Mouse (Mus musculus): Measurements from ENCODE around the gene Slc39a10. TPM values are rescaled to one million over a fixed set of nuclear protein-coding genes. Genes with fewer than 3 reads are reported as not detected.
"Not testable (repeated sequence)": the region's sequence is repeated elsewhere in the genome, so short reads cannot be mapped to it uniquely, and the experiment has no call there.

Gene Slc39a10
- polyA plus RNA-seq, 1 experiment from 2014 or later = 66.1 TPM

DNA sequence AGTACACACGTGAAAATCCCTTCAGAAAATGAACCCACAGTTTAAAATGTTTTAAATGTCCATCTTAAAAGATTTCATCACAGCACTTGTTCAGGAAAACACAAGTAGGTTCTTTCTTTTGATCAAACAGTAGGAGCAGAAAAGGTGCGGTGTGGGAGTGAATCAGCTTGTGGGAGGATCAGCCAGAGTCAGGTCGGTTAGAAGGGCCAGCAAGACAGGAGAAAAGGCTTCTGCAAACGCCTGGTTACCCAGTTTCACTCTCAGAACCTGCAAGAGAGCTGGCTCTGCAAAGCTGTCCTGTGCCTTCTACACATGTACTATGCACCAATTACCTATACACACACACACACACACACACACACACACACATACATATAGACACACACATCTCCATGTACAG, 49.2 kb downstream of the Slc39a10 start:
- Histone ChIP-seq H3K9ac (ENCODE audit: low read length) (no peak overlapping the region), H3K4me1 (ENCODE audit: control insufficient read depth, insufficient read depth, low read length) (no peaks in the 10 kb centered on the region), H3K9me3 (replicated peaks; ENCODE audit: control insufficient read depth, low read length) (no peaks in the 10 kb centered on the region), H3K27ac (ENCODE audit: low read depth, low read length) (no peak overlapping the region), H3K4me2 (ENCODE audit: low read length) (no peak overlapping the region), H3K36me3 (ENCODE audit: control insufficient read depth, insufficient read depth, low read length) (no peaks in the 10 kb centered on the region), H3K4me3 (ENCODE audit: low read depth, low read length) (no peak overlapping the region), H3K27me3 (replicated peaks; ENCODE audit: control insufficient read depth, insufficient read depth, low read length) (no peaks in the 10 kb centered on the region)
- ATAC-seq (no peak), DNase-seq (ENCODE audit: low spot score) (no peak)
- 67% methylated on average over 4 of the region's 4 CpGs for WGBS

DNA sequence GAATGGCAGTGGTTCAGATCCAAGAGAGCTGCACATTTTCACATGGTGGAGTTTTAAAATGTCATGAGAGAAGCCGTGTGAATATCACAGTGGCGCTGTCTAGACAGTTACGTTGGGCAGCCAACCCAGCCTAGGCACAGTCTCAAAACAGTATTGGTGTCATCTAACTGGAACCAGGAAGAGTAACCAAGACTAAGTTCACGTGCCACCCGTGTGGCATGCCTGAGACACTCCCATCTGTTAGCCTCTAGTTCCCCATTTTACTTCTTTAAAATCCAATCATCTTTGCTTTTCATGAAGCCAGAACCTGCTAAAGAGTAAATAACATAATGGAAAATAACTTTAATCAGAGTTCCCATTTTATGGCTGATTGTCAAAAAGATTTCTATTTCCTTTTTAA, 60.7 kb downstream of the Slc39a10 start:
- DNase-seq (ENCODE audit: low spot score) (no peak), ATAC-seq (no peak)
- Histone ChIP-seq H3K27ac (ENCODE audit: low read depth, low read length) (no peak overlapping the region), H3K9me3 (replicated peaks; ENCODE audit: control insufficient read depth, low read length) (no peaks in the 10 kb centered on the region), H3K4me3 (ENCODE audit: low read depth, low read length) (no peak overlapping the region), H3K4me2 (ENCODE audit: low read length) (no peak overlapping the region), H3K9ac (ENCODE audit: low read length) (no peak overlapping the region), H3K36me3 (ENCODE audit: control insufficient read depth, insufficient read depth, low read length) (peaks cover 16% of the 10 kb centered on the region), H3K27me3 (replicated peaks; ENCODE audit: control insufficient read depth, insufficient read depth, low read length) (0 out of 2 replicates have a peak, but pooled peaks cover 8% of the 10 kb centered on the region), H3K4me1 (ENCODE audit: control insufficient read depth, insufficient read depth, low read length) (0 out of 2 replicates have a peak, but pooled peaks cover 3% of the 10 kb centered on the region)
- WGBS = 95% methylated on average over 5 of the region's 5 CpGs

DNA sequence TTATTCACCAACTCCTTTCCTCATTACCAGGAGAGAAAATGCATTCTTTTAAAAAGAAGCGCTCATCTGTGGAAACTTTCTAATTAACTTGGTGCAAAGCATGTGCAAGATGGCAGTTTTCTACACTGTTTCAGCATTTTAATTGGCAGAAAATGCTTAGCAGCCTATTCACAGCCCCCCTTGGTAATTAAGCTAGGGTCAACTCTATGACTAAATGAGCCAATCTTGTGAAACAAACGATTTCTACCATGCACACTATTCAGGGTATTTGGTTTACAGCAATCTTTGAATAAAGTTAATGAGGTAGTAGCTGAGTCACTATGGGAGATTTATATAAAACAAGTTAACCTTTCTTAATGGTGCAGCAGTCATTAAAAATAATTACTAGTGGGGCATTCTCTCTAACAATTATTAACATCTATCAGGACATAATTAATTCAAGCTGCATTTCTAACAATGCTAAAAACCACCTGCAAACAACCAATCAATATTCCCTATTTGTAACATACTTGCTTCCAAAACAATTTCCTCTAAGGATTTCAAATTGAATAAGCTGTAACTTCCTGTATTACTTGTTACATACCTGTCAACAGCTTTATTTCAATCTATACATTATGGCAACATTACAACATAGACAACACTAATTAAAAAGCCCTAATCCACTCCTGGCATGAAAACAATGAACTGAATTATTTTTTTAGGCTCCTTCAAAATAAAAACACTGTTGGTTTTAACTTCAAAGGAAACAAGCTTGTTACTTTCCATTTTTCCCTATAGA, 62.4 kb downstream of the Slc39a10 start:
- Histone ChIP-seq H3K9me3 (replicated peaks; ENCODE audit: control insufficient read depth, low read length) (no peaks in the 10 kb centered on the region), H3K27ac (ENCODE audit: low read depth, low read length) (no peak overlapping the region), H3K4me1 (ENCODE audit: control insufficient read depth, insufficient read depth, low read length) (0 out of 2 replicates have a peak, but pooled peaks cover 3% of the 10 kb centered on the region), H3K4me3 (ENCODE audit: low read depth, low read length) (no peak overlapping the region), H3K9ac (ENCODE audit: low read length) (no peak overlapping the region), H3K36me3 (ENCODE audit: control insufficient read depth, insufficient read depth, low read length) (peaks cover 19% of the 10 kb centered on the region), H3K4me2 (ENCODE audit: low read length) (no peak overlapping the region), H3K27me3 (replicated peaks; ENCODE audit: control insufficient read depth, insufficient read depth, low read length) (0 out of 2 replicates have a peak, but pooled peaks cover 8% of the 10 kb centered on the region)
- 4% methylated on average over 2 of the region's 2 CpGs for WGBS
- ATAC-seq (peak; percentile 96), DNase-seq (ENCODE audit: low spot score) (peak; percentile 94)

DNA sequence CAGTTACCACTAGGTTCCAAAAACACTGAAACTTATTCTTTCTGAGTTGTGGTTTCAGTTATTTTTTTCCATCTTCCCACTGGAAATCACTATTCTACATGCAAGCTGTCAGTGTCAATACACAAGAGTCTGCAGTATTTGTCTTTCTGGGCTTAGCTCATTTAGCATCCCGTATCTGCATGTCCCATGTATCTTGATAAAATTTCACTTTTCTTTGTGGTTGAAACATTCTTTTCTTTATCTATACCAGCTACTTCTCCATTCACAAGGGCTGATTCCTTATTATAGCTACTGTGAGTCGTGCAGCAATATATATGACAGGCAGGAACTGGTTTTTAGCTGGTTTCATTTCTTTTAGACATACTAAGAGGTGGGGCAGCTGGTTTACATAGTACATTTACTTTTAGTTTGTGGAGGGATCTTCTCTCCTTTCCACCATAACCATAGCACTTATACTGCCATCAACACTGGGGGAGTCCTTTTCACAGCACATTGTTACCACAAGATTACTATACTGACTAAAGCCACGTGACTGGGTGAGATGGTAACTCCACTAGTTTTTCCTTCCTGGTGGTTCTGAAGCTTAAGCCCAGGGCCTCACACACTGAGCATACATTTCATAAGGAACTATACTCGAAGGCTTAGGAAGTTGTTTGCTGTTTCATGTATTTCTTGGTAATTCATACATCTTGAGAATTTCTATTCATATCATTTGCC, 70.2 kb downstream of the Slc39a10 start:
- H3K9me3 ChIP-seq (replicated peaks; ENCODE audit: control insufficient read depth, low read length) = no peaks in the 10 kb centered on the region
- no peak overlapping the region for H3K4me3 ChIP-seq (ENCODE audit: low read depth, low read length)
- no peak for ATAC-seq
- H3K4me2 ChIP-seq (ENCODE audit: low read length) = no peak overlapping the region
- no peak overlapping the region for H3K27ac ChIP-seq (ENCODE audit: low read depth, low read length)
- no peaks in the 10 kb centered on the region for H3K4me1 ChIP-seq (ENCODE audit: control insufficient read depth, insufficient read depth, low read length)
- no peaks in the 10 kb centered on the region for H3K27me3 ChIP-seq (replicated peaks; ENCODE audit: control insufficient read depth, insufficient read depth, low read length)
- H3K36me3 ChIP-seq (ENCODE audit: control insufficient read depth, insufficient read depth, low read length) = peaks cover 47% of the 10 kb centered on the region
- DNase-seq (ENCODE audit: low spot score) = no peak
- WGBS = 92% methylated on average over 4 of the region's 4 CpGs
- no peak overlapping the region for H3K9ac ChIP-seq (ENCODE audit: low read length)

DNA sequence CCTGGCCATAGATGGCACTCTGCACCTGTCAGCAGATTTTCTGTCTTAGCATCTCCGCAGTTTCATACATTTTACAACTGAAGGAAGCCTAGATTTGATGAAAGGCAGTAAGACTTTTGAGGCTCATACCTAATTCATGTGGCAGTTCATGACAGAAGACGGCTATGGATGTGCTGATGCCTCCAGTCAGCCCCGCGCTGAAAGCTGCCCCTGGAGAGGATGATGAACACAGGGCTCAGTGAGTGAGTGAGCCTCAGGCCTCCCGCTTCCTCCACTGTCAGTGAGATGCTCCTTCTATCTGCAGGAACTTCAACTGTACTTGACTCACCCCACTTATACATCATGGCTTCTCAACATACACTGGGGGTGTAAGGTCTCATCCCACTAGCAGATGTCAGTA, 74.7 kb downstream of the Slc39a10 start:
- ATAC-seq = no peak
- Histone ChIP-seq H3K27me3 (replicated peaks; ENCODE audit: control insufficient read depth, insufficient read depth, low read length) (no peaks in the 10 kb centered on the region), H3K4me2 (ENCODE audit: low read length) (no peak overlapping the region), H3K36me3 (ENCODE audit: control insufficient read depth, insufficient read depth, low read length) (peaks cover 32% of the 10 kb centered on the region; the same call in 1 of the 2 replicates), H3K9ac (ENCODE audit: low read length) (no peak overlapping the region), H3K27ac (ENCODE audit: low read depth, low read length) (no peak overlapping the region), H3K4me1 (ENCODE audit: control insufficient read depth, insufficient read depth, low read length) (no peaks in the 10 kb centered on the region), H3K4me3 (ENCODE audit: low read depth, low read length) (no peak overlapping the region), H3K9me3 (replicated peaks; ENCODE audit: control insufficient read depth, low read length) (no peaks in the 10 kb centered on the region)
- DNase-seq (ENCODE audit: low spot score) = no peak
- 92% methylated on average over 5 of the region's 5 CpGs for WGBS

DNA sequence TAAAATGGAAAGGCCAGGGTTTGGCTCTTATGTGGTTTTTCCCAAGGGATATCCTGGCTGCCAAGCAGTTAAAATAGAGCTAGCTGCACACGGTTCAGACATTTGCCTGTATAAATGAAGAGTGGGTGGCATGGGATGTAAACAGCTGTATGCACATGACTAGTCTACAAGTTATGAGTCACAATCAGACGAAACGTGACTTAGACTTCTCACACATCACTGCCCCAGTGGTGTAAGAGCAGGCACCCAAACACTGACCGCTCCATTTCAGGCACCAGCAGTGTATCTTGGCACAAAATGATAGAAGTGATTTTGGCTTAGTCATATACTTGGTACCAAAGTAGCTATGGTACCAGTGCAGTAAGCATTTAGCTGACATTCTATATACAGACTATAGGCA, 84.0 kb downstream of the Slc39a10 start:
- DNase-seq (ENCODE audit: low spot score); H3K27me3 ChIP-seq (replicated peaks; ENCODE audit: control insufficient read depth, insufficient read depth, low read length); H3K9ac ChIP-seq (ENCODE audit: low read length); H3K27ac ChIP-seq (ENCODE audit: low read depth, low read length); H3K4me1 ChIP-seq (ENCODE audit: control insufficient read depth, insufficient read depth, low read length); H3K9me3 ChIP-seq (replicated peaks; ENCODE audit: control insufficient read depth, low read length); ATAC-seq; H3K4me2 ChIP-seq (ENCODE audit: low read length); H3K4me3 ChIP-seq (ENCODE audit: low read depth, low read length): not testable (repeated sequence)
- 93% methylated on average over 4 of the region's 4 CpGs for WGBS
- peaks cover 22% of the 10 kb centered on the region for H3K36me3 ChIP-seq (ENCODE audit: control insufficient read depth, insufficient read depth, low read length)

DNA sequence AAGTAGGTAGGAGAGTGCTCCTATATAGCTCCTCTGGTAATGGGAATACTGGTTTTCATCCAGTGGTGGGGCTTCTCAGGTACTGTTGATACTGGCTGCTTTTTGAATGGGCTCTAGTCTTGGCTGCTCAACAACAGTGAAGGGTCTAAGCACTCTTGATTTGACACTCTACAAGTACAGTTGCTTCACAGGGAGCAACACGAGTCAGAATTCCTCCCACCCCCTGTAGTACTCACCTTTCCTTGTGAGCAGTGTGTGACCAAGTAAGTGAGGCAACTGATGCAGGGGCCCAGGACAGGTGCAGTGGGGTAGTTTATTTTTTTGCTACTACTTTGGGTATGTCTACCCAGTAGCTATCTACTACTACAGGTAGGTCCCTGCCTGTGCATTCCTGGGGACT, 87.6 kb downstream of the Slc39a10 start:
- Histone ChIP-seq H3K4me3 (ENCODE audit: low read depth, low read length) (no peak overlapping the region), H3K36me3 (ENCODE audit: control insufficient read depth, insufficient read depth, low read length) (peaks cover 8% of the 10 kb centered on the region; the same call in 1 of the 2 replicates), H3K4me1 (ENCODE audit: control insufficient read depth, insufficient read depth, low read length) (no peaks in the 10 kb centered on the region), H3K9me3 (replicated peaks; ENCODE audit: control insufficient read depth, low read length) (no peaks in the 10 kb centered on the region), H3K27me3 (replicated peaks; ENCODE audit: control insufficient read depth, insufficient read depth, low read length) (no peaks in the 10 kb centered on the region), H3K27ac (ENCODE audit: low read depth, low read length) (no peak overlapping the region), H3K4me2 (ENCODE audit: low read length) (no peak overlapping the region), H3K9ac (ENCODE audit: low read length) (no peak overlapping the region)
- no peak for ATAC-seq
- DNase-seq (ENCODE audit: low spot score) = no peak
- 79% methylated on average over 1 of the region's 1 CpGs for WGBS

DNA sequence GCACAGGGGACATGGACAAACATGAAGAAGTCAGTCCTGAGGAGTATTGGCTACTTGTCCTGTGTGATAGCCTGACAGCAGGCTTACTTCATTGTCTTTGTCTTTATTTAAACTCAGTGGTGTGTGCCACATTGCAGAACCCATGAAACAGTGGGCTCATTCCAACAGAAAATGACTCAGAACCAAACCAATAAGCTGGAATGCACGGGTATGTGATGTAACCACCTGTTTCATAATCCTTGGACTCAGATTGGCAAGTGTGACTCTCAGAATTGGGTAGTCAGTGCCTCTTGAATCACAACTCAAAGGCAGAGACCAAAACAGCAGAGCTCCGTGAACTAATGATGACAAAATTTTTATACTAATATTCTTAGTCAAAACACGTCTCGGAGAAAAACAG, 110.4 kb downstream of the Slc39a10 start:
- H3K4me3 ChIP-seq (ENCODE audit: low read depth, low read length); H3K36me3 ChIP-seq (ENCODE audit: control insufficient read depth, insufficient read depth, low read length); H3K27me3 ChIP-seq (replicated peaks; ENCODE audit: control insufficient read depth, insufficient read depth, low read length); H3K4me2 ChIP-seq (ENCODE audit: low read length); H3K9me3 ChIP-seq (replicated peaks; ENCODE audit: control insufficient read depth, low read length); H3K27ac ChIP-seq (ENCODE audit: low read depth, low read length); H3K9ac ChIP-seq (ENCODE audit: low read length); DNase-seq (ENCODE audit: low spot score); H3K4me1 ChIP-seq (ENCODE audit: control insufficient read depth, insufficient read depth, low read length); ATAC-seq: not testable (repeated sequence)
- 88% methylated on average over 4 of the region's 4 CpGs for WGBS
